Mouse (Mus musculus) heart, adult 11 months (tissue): Measurements from ENCODE around the gene Nin.
A peak's percentile ranks its signal among the peaks of the same experiment; 100 is the strongest.

ENCODE experiments used
- DNase-seq: peaks from one replicate; pipeline ENCODE4 v3.0.0; 2022

Gene Nin

GRCm38 (mm10) chr12:70118721-70119345 lies 5.3 kb upstream of the Nin start:
- peak; percentile 61 for DNase-seq

GRCm38 (mm10) chr12:70117146-70117545 lies 3.6 kb upstream of the Nin start:
- DNase-seq, result no peak

- DNase-seq, result no peak
Observed at GRCm38 (mm10) chr12:70112090-70112383, 1.5 kb downstream of the Nin start.

- peak; percentile 99 for DNase-seq
Observed at GRCm38 (mm10) chr12:70111367-70112089, 2.0 kb downstream of the Nin start.

- no peak for DNase-seq
Observed at GRCm38 (mm10) chr12:70111117-70111366, 2.5 kb downstream of the Nin start.

- DNase-seq, result peak; percentile 81
Observed at GRCm38 (mm10) chr12:70110375-70111116, 3.0 kb downstream of the Nin start.

GRCm38 (mm10) chr12:70109921-70110320 lies 3.6 kb downstream of the Nin start:
- peak; percentile 75 for DNase-seq

GRCm38 (mm10) chr12:70108104-70108503 lies 5.4 kb downstream of the Nin start:
- DNase-seq, result no peak

GRCm38 (mm10) chr12:70106508-70106907 lies 7.0 kb downstream of the Nin start:
- peak; percentile 73 for DNase-seq

- no peak for DNase-seq
Observed at GRCm38 (mm10) chr12:70105885-70106284, 7.6 kb downstream of the Nin start.

- DNase-seq, result no peak
Observed at GRCm38 (mm10) chr12:70104776-70105420, 8.6 kb downstream of the Nin start.

- peak; percentile 92 for DNase-seq
Observed at GRCm38 (mm10) chr12:70104199-70104598, 9.3 kb downstream of the Nin start.

GRCm38 (mm10) chr12:70103257-70103656 lies 10.3 kb downstream of the Nin start:
- DNase-seq, result peak; percentile 74

GRCm38 (mm10) chr12:70102426-70102825 lies 11.1 kb downstream of the Nin start:
- no peak for DNase-seq

- no peak for DNase-seq
Observed at GRCm38 (mm10) chr12:70101823-70102222, 11.7 kb downstream of the Nin start.

- DNase-seq, result no peak
Observed at GRCm38 (mm10) chr12:70097901-70098300, 15.6 kb downstream of the Nin start.

- no peak for DNase-seq
Observed at GRCm38 (mm10) chr12:70097316-70097715, 16.2 kb downstream of the Nin start.

- peak; percentile 73 for DNase-seq
Observed at GRCm38 (mm10) chr12:70093266-70093893, 20.1 kb downstream of the Nin start.

GRCm38 (mm10) chr12:70088297-70088696 lies 25.2 kb downstream of the Nin start:
- DNase-seq, result no peak

- no peak for DNase-seq
Observed at GRCm38 (mm10) chr12:70085351-70085750, 28.2 kb downstream of the Nin start.

GRCm38 (mm10) chr12:70084198-70084597 lies 29.3 kb downstream of the Nin start:
- no peak for DNase-seq

- DNase-seq, result no peak
Observed at GRCm38 (mm10) chr12:70083737-70084136, 29.8 kb downstream of the Nin start.

GRCm38 (mm10) chr12:70082935-70083532 lies 30.5 kb downstream of the Nin start:
- no peak for DNase-seq
